Mouse (Mus musculus) adrenal gland, adult 18-20 months (tissue): ENCODE results near the gene Morc1. TPM values are rescaled to one million over a fixed set of nuclear protein-coding genes. Genes with fewer than 3 reads are reported as not detected.
A peak's percentile ranks its signal among the peaks of the same experiment; 100 is the strongest.

ENCODE experiments used
- DNase-seq, 2 experiments: peaks; one replicate each; pipeline ENCODE4 v3.0.0; 2021 to 2022; ENCODE audit warnings: low spot score in 2 of 2
- total RNA-seq, 2 experiments: library from RNA; stranded (reverse); gene quantifications; 1 replicate in 1 of 2; 2 replicates in 1 of 2; pipeline ENCODE4 v1.2.3; 2021

Gene Morc1
- total RNA-seq, 2 experiments from 2014 or later = not detected

- DNase-seq = no peak
These were observed 44.1 kb downstream of the Morc1 start for GRCm38 (mm10) chr16:48474896-48475802.

DNA sequence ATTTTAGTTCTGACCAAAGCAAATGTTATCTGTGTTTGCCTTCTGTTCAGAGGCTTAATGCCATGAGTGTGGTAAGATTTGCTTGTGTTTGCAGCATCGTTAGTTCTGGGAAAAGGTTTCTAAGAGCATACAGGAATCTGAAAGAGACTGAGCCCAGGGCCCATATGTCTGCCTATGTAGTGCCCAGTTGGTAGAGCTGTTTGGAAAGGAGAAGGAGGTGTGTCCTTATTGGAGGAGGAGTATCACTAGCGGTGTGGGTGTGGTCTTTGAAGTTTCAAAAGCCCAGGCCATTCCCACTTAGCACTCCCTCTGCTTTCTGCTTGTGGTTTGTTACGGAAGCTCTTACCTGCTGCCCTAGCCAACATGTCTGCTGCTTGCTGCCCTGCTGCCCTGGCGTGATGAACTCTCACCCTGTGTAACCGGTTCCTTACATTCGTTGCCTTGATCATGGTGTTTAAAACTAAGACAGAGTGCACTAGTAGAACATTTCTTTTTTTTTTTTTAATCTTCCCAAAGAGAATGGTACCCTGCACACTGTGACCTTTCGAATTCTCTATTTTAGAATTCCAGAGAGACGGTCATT is 48.3 kb downstream of the Morc1 start:
- DNase-seq = no peak

- DNase-seq = no peak
These were observed 85.9 kb downstream of the Morc1 start for GRCm38 (mm10) chr16:48516776-48517499.

DNA sequence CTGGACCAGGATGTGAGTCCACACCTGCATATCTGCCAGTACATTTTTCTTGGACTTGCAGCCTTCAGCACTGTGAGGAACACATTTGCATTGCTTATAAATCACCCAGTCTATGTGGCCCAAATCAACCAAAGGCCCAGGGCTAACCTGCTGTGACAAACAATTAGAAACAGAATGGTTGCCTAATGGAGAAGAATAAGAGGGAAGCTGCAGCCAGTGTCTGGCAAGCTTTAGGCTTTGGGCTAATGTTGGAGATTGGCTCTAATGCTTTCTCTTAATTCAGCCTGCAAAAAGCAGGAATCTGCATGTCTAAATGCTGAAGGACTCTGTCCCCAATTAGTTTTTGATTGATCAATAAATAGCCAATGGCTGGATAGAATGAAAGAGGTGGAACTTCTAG is 88.5 kb downstream of the Morc1 start:
- DNase-seq = no peak

GRCm38 (mm10) chr16:48537108-48537507 is 106.1 kb downstream of the Morc1 start:
- DNase-seq = no peak

GRCm38 (mm10) chr16:48562290-48563080 is 131.4 kb downstream of the Morc1 start:
- DNase-seq = no peak

- DNase-seq = peak; percentile 64 to 68
These were observed 139.3 kb downstream of the Morc1 start for GRCm38 (mm10) chr16:48570354-48570753.

DNA sequence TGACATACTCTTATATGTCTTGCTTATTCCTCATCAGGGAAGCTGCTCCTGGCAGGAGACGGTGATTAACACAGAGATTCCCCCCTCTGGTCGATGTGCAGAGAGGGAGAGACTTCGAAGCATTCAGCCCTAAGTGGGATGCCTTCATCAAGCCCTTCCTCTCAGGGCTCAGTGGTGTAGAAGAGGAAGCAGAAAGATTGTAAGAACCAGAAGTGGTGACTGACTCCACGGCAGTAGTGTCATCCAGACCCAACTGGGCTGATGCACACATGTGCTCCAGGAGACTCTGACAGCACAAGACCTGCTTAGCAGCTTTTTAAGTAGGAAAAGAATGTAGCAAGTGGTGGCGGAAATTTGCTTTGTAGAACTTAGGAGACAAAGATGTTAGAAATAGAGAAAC is 143.0 kb downstream of the Morc1 start:
- DNase-seq = no peak

DNA sequence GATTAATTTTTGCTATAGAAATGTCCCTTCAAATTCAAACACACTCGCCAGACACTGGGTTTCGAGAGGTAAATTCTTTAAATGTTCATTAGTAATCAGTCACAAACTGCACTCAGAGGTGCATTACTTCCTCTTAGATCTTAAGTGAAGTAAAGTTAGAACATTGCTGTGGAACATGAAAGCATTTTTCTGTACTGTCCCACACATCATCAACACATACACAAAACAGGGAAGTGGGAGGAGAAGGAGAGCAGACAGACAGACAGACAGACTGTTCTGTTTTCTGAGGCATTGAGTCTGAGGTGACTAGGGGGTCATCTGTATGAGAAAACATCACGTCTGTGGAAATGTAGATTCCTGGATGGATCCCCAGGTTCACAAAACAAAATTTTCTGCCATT is 143.5 kb downstream of the Morc1 start:
- DNase-seq = no peak

DNA sequence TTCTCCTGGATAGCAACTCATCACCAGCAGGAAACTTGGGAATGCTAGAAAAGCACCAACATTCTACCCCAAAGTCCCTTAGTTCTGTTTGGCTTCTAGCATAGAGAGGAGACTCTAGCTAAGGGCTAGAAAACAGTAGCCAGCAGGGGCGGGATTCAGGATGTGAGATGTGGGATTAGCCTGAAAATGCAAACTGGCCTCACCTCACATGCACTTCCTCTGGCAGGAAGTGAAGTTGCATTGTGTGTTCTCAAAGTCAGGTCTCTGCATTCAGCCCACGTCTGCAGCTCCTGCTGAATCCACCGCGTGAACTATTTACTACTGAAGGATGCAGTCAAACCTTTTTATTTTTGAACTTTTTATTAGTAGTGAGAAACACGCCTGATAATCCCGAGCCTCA is 154.3 kb downstream of the Morc1 start:
- no peak for DNase-seq

- no peak for DNase-seq
These were observed 163.4 kb downstream of the Morc1 start for GRCm38 (mm10) chr16:48594457-48594856.

DNA sequence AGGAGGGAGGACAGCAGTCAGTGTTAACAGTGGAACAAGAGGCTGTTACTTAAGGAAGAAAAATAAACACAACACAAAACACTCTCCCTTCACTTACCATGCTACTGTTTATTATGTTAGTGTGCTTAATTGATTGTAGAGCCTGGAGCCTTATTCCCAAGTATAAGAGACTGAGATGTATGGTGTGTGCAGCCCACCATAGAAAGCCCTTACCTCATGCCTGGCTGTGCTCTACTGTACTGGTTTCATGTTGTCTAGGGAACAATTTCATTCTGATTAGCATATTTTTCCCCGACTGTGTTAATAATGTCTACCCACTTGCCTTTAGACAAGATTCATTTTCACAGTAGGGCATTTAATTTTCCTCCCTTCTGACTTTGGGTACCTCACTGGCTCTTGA is 164.2 kb downstream of the Morc1 start:
- no peak for DNase-seq

GRCm38 (mm10) chr16:48603735-48604211 is 172.7 kb downstream of the Morc1 start:
- no peak for DNase-seq

- no peak for DNase-seq
These were observed 175.5 kb downstream of the Morc1 start for GRCm38 (mm10) chr16:48606476-48607038.

DNA sequence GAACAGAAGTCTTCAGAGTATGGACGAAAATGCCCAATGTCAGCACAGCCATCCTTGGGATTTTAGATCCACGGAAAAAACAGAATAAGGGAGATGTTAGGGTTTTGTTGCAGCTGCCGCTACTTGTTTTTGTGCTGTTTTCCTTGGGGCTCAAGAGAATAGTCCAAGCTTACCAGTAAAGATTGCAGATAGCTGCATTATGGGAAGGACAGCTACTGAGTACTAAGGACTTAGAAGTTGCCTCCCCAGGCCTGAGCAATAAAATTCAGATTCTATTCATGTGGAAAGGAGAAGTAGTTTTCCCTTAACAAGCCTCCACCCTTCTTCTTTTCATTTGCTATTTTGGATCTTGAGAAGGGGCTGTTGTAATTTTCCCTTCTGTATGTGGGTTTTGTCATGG is 177.2 kb downstream of the Morc1 start:
- DNase-seq = no peak

- no peak for DNase-seq
These were observed 179.8 kb downstream of the Morc1 start for GRCm38 (mm10) chr16:48610866-48611265.

DNA sequence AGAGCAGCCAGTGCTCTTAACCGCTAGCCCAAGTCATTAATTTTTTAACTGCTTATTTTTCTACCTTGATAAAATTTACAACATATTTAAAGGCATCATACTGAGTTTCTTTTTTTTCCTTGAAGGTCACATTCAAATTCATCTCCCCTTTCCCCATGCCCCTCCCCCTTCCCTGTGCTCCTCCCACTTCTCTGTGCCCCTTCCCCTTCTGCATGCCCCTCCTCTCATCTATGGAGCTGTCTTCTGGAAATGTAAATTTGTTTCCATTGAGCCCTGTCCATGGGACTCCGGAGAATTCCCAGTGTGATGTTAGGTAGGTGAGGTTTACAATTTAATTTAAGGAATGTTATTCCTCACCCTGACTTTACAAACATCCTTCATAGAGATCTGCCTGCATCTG is 180.4 kb downstream of the Morc1 start:
- DNase-seq = no peak

- DNase-seq = no peak
These were observed 182.7 kb downstream of the Morc1 start for GRCm38 (mm10) chr16:48613783-48614182.

- no peak for DNase-seq
These were observed 189.5 kb downstream of the Morc1 start for GRCm38 (mm10) chr16:48620510-48620909.

GRCm38 (mm10) chr16:48621019-48621418 is 190.0 kb downstream of the Morc1 start:
- DNase-seq = no peak

GRCm38 (mm10) chr16:48623447-48623846 is 192.4 kb downstream of the Morc1 start:
- DNase-seq = no peak
